Mouse (Mus musculus) lung, adult 2 months (tissue): ENCODE data around the gene Nucb1. TPM values are rescaled to one million over a fixed set of nuclear protein-coding genes. Genes with fewer than 3 reads are reported as not detected.
"Not testable (repeated sequence)": the region's sequence is repeated elsewhere in the genome, so short reads cannot be mapped to it uniquely, and the experiment has no call there.

ENCODE experiments used
- DNase-seq: peaks from one replicate; pipeline ENCODE4 v3.0.0; 2022
- H3K4me1 ChIP-seq: fragments of 200-500 bp; 2 replicates; pipeline ENCODE4 v1.6.1; 2011; ENCODE audit warnings: low read length; ENCODE audit not compliant: control insufficient read depth, insufficient read depth
- H3K4me3 ChIP-seq: fragments of 200-500 bp; replicated peaks from 2 replicates; pipeline ENCODE3; 2011; ENCODE audit warnings: low read depth, mild to moderate bottlenecking, control low read depth, low read length; ENCODE audit errors: extremely low read depth
- CTCF ChIP-seq: fragments of 200-500 bp; IDR thresholded peaks from 2 replicates; pipeline ENCODE4 v1.5.1; 2011; ENCODE audit warnings: mild to moderate bottlenecking, low read length, control low read depth; ENCODE audit not compliant: insufficient read depth
- POLR2A ChIP-seq: fragments of 200-500 bp; IDR thresholded peaks from 2 replicates; pipeline ENCODE4 v1.6.1; 2011; ENCODE audit warnings: low read depth, mild to moderate bottlenecking, control low read depth, low read length, borderline replicate concordance; ENCODE audit errors: extremely low read depth
- WGBS: fragments of 180-500 bp; shearing (Covaris S2); methylation state at CpG from one replicate; pipeline ENCODE4 v1.1.7; 2018; 5-methylcytosine and 5-hydroxymethylcytosine counted together
- polyA plus RNA-seq: library from polyadenylated mRNA; depleted of rRNA; stranded (reverse); fragments of >200 nt; gene quantifications from 2 replicates; pipeline ENCODE4 v1.2.3, GENCODE M21; 2012

The Nucb1 gene
- polyA plus RNA-seq, 1 experiment = 420 TPM

GRCm38 (mm10) chr7:45491264-45491663 is 18.9 kb downstream of the Nucb1 start:
- no peak overlapping the region for H3K4me3 ChIP-seq
- peaks cover 3% of the 10 kb centered on the region; the same call in 1 of the 2 replicates for H3K4me1 ChIP-seq
- TF ChIP-seq CTCF (no peak), POLR2A (peak; percentile 35; the same call in 1 of the 2 replicates)
- peak; percentile 30 for DNase-seq
- 8% methylated on average over 3 of the region's 3 CpGs for WGBS

DNA sequence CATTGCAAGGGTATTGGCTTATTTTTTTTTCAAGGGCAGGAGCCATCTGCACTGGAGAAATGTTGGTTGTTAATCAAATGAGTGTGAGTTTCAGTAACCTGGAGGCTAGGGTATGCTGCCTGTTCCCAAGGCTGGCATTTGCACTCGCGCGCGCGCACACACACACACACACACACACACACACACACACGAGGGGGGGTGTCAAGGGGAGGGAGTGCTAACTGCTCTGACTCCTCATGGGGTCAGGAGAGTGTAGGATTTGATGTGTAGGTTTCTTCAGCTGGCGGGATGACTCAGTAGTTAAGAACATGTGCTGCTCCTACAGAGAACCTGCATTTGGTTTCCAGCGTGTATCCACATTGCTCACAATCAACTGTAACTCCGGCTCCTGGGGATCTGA is 19.4 kb downstream of the Nucb1 start:
- DNase-seq = no peak
- TF ChIP-seq CTCF (no peak), POLR2A (no peak)
- H3K4me3 ChIP-seq = no peak overlapping the region
- WGBS = 43% methylated on average over 9 of the region's 9 CpGs
- H3K4me1 ChIP-seq = peaks cover 3% of the 10 kb centered on the region; the same call in 1 of the 2 replicates

DNA sequence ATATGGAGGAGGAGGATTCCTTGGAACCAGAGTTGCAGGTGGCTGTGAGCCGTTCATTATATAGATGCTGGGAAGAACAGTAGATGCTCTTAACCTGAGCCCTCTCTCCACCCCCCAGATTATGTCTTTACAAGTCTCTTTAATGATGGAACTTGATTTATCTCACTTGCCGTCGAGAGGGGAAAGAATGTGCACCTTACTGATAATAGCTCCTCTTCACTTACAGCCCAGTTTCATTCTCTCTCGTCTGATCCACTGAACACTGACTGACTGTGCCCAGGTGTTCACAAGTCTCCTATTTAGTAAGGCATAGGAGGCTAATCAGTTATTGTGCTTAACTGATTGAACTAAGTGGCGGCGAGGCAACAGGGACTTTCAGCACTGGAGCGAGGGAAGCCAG is 20.6 kb downstream of the Nucb1 start:
- 83% methylated on average over 7 of the region's 7 CpGs for WGBS
- DNase-seq = no peak
- TF ChIP-seq POLR2A (no peak), CTCF (no peak)
- Histone ChIP-seq H3K4me3 (no peak overlapping the region), H3K4me1 (peaks cover 3% of the 10 kb centered on the region; the same call in 1 of the 2 replicates)

DNA sequence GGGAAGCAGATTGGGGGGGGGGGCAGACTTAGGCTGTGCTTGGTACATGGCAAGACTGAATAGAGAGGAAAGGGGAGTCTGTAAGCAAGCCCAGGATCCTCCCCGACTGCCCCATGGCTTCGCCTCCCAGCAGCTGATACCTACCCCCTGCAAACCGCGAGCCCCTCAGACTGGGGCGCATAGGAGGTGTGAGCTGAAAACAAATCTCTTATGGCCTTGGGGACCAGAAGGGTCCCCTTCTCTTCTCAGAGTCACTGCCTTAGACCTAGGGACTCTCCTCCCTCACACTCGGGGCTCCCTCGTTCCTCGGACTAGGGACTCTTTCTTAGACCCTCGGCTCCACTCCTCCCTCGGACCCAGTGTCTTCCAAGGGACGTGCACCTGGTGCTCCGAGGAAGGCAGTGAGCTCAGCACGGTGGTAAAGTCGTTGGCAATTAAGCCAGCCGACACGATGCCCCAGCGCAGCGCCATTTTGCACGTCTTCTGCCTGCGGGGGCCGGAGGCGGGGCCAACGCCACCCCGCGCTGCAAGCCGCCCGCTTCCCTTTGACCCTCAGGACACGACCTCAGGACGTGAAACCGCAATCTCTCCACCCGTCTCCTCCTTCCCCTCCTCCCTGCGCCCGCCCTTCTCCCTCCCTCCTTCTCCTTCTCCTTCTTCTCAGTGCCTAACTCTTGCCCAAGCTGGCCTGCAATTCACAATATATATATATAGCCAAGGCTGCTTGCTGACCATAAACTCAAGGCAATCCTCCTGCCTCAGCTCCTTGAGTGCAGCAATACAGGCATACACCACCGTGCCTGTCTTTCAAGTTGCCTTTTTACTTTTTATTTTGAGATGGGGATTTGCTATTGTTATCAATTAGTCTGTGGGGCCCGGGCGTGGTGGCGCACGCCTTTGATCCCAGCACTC is 21.7 kb downstream of the Nucb1 start, which contains the start of gene Dhdh:
TSS of gene Dhdh (minus strand) at position 513 of the 912 bp plus-strand sequence.
- TF ChIP-seq POLR2A (peak; percentile 79; the same call in 1 of the 2 replicates), CTCF (no peak)
- 13% methylated on average over 38 of the region's 38 CpGs for WGBS
- H3K4me1 ChIP-seq = peaks cover 3% of the 10 kb centered on the region; the same call in 1 of the 2 replicates
- H3K4me3 ChIP-seq = peak within 1 kb of the TSS; percentile 84
- DNase-seq = peak; percentile 66

DNA sequence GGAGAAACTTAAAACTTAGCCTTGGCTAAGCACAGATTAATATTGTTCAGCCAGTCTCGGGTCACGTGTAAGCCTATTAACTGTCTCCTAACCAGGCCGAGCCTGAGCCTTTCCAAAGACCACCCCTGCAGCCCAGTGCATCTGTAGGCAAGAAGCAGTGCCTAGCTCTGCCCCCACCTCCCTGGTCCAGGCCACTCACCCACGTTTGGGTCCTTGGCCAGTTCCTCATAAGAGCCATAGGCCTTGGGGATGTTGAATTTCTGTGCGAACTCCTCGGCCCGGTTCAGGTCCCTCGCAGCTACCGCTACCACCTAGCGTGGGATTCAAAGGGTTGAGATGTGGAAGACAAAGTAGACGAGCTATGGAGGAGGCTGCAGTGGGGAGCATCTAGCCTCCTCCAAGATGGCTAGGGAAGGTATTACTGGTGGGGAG is 22.3 kb downstream of the Nucb1 start:
- 61% methylated on average over 11 of the region's 11 CpGs for WGBS

DNA sequence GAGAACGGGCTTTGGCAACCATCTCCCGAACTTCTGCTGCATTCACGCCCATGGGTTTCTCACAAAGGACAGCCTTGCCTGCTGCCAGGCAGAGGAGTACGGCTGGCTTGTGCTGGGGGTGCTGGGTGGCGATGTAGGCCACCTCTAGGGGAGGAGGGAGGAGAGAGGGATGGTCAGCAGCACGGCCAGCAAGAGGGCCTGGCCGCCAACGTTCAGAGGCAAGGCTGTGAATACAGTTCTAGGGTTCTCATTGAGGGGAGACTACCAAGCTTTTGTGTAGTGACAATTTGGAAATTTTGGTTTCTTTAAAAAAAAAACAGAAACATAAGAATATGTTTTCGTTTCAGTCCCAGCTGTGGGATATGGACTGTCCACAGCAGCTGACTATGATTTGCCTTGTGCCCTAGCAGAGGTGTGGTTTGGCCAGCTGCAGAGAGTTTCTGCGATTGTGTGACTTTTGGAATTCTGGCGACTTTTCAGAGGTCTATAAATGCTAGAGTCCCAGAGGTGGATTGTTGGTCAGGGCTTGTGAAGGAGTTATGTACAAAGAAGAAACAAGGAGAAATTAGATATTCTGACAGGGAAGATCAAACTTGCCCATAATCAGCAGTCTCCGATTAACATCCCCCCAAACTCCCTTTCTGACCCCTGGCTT is 23.3 kb downstream of the Nucb1 start, which contains the start of gene Gm45808:
TSS of gene Gm45808 (minus strand) at position 51 of the 655 bp plus-strand sequence.
- no peak within 1 kb of the TSS for H3K4me3 ChIP-seq
- 78% methylated on average over 12 of the region's 12 CpGs for WGBS
- no peak for DNase-seq
- peaks cover 3% of the 10 kb centered on the region; the same call in 1 of the 2 replicates for H3K4me1 ChIP-seq
- TF ChIP-seq POLR2A (no peak), CTCF (no peak)

More for the DNA sequence above, 22.3 kb downstream of the Nucb1 start:
- H3K4me3 ChIP-seq = no peak overlapping the region
- H3K4me1 ChIP-seq = peaks cover 3% of the 10 kb centered on the region; the same call in 1 of the 2 replicates
- TF ChIP-seq POLR2A (no peak), CTCF (no peak)
- no peak for DNase-seq

GRCm38 (mm10) chr7:45486158-45486557 is 24.0 kb downstream of the Nucb1 start:
- Histone ChIP-seq H3K4me1 (peaks cover 3% of the 10 kb centered on the region; the same call in 1 of the 2 replicates), H3K4me3 (no peak overlapping the region)
- DNase-seq = no peak
- TF ChIP-seq CTCF = no peak
- no peak for TF ChIP-seq POLR2A
- WGBS = 62% methylated on average over 7 of the region's 7 CpGs

- 89% methylated on average over 5 of the region's 5 CpGs for WGBS
- DNase-seq, H3K4me3 ChIP-seq, H3K4me1 ChIP-seq: not testable (repeated sequence)
Measured at GRCm38 (mm10) chr7:45484985-45485384, 25.2 kb downstream of the Nucb1 start.

DNA sequence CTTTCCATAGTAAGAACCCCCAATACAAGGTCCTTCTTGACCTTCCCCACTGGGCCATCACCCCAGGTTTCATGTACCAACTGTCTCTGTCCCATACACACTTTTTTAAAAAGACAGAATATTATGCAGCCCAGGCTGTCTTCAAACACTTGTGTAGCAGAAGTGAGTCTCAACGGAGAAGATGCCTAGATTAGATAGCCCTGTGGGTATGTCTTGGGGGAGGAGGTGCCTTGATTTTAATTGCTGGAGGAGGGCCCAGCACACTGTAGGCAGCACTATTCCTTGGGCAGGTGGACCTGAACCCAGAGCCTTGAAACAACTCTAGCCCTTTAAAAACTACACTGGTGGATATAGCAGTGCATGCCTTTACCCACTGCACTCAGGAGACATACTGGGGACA is 28.0 kb downstream of the Nucb1 start:
- 74% methylated on average over 1 of the region's 1 CpGs for WGBS
- Histone ChIP-seq H3K4me3 (no peak overlapping the region), H3K4me1 (no peaks in the 10 kb centered on the region)
- TF ChIP-seq POLR2A (no peak), CTCF (no peak)
- DNase-seq = no peak
